Mouse (Mus musculus): Measurements from ENCODE around the gene Th. TPM values are rescaled to one million over a fixed set of nuclear protein-coding genes. Genes with fewer than 3 reads are reported as not detected.

Th gene
- total RNA-seq, 1 experiment = 0.80 TPM

DNA sequence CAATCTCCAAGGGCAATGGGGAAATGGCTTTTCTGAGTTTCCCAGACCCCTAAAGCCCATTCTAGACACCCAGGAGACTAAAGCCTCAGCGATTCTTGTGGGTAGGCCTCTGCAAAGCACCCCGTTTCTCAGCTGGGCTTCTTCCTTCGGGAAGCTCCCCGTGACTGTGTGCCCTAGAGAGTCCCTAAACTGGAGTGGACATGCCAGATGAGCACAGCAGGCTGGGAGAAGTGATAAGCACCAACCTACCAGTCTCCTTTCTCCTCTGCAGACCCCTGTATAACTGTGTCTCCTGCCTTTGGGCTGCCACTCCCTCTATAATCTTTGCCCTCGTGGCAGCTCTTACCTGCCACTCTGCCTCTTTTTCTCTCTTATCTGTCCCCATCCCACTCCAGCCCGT lies 37.6 kb downstream of the Th start:
- Histone ChIP-seq H3K27ac (ENCODE audit: insufficient read depth, low read depth, low read length, poor library complexity, severe bottlenecking) (no peak overlapping the region), H3K4me1 (ENCODE audit: control insufficient read depth in 2 of 2, insufficient read depth in 2 of 2, low read length in 2 of 2, poor library complexity in 1 of 2) (peaks cover 0 to 3% of the 10 kb centered on the region in 2 experiments; a peak in 1 of 4 replicates), H3K36me3 (ENCODE audit: control insufficient read depth, insufficient read depth, low read length, poor library complexity, severe bottlenecking) (no peaks in the 10 kb centered on the region), H3K9ac (ENCODE audit: insufficient read depth, low read depth, low read length, poor library complexity, severe bottlenecking) (no peak overlapping the region), H3K9me3 (ENCODE audit: control insufficient read depth, insufficient read depth, low read depth, low read length) (no peaks in the 10 kb centered on the region), H3K4me3 (ENCODE audit: insufficient read depth in 1 of 2, low read depth in 1 of 2, low read length in 2 of 2, poor library complexity in 1 of 2, severe bottlenecking in 1 of 2) (no peak overlapping the region)
- in situ Hi-C loops (cut with MboI; ENCODE audit: low sequenced_read_pairs in 2 of 2, unreplicated experiment in 2 of 2) = no loop called here
- DNase-seq (ENCODE audit: low read depth, low spot score) = no peak
- no peak for TF ChIP-seq ZNF384 (IDR thresholded peaks at IDR 0.05; ENCODE audit: low read depth, low read length)
- TF ChIP-seq CHD2 (IDR thresholded peaks at IDR 0.05; ENCODE audit: low read depth, low read length) = no peak
- TF ChIP-seq MAFK (IDR thresholded peaks at IDR 0.05; ENCODE audit: insufficient read depth, low read depth, low read length) = no peak
- TF ChIP-seq ZC3H11A (IDR thresholded peaks at IDR 0.05; ENCODE audit: borderline replicate concordance, low read depth, low read length) = no peak
- TF ChIP-seq HCFC1 (IDR thresholded peaks at IDR 0.05; ENCODE audit: borderline replicate concordance, insufficient read depth, low read length) = no peak

DNA sequence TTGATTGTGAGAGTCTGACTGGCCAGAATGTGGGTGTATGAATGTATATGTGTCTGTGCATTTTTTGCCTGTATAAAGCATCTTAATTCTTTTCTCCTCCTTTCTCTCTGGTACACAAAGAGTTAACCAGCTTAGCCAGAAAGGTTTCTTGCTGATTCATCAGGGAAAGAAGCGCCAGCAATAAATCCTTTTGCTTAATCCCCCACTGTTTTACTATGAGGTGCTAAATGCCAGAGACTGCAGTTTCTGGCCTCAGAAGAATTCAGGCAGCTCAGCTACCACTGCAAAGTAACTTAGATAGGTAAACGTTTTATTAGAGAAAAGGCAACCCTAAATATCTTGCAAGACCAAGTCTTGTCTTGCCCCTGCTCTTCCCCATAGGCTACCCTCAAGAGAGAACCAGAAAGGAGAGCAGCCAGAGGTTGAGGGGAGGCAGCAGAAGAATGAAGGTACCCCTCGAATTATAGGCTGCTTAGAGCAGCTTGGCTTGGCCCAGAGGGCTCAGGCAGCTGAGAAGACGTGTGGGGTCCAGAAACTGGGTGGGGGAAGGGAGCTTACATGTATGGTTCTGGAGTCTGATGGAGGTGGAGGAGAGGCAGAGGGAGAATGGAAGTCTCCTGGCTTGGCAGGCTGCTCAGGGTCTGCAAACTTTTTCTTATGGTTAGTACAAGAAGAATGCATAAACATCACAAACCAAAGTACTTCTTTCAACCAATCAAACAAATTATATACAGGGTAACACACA lies 61.3 kb downstream of the Th start:
- H3K27ac ChIP-seq (ENCODE audit: insufficient read depth, low read depth, low read length, poor library complexity, severe bottlenecking) = no peak overlapping the region
- in situ Hi-C loops (cut with MboI; ENCODE audit: low sequenced_read_pairs in 2 of 2, unreplicated experiment in 2 of 2) = no loop called here

DNA sequence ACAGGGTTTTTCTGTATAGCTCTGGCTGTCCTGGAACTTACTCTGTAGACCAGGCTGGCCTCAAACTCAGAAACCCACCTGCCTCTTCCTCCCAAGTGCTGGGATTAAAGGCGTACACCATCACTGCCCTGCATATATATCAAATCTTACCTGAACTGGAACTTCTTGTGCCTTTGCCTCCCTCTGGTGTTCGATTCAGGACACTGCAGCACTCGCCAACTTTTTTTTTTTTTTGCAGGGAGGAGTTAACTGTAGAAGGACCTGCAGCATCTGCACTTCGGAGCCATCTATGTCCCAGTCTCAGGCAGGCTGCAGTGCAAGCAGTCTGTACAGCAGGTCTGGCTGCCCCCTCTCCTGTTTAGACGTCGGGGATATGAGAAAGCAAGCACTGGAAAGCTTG lies 80.2 kb downstream of the Th start:
- Histone ChIP-seq H3K27ac (ENCODE audit: insufficient read depth, low read depth, low read length, poor library complexity, severe bottlenecking) (no peak overlapping the region), H3K4me1 (ENCODE audit: control insufficient read depth in 2 of 2, insufficient read depth in 2 of 2, low read length in 2 of 2, poor library complexity in 1 of 2) (no peaks in the 10 kb centered on the region), H3K9me3 (ENCODE audit: control insufficient read depth, insufficient read depth, low read depth, low read length) (no peaks in the 10 kb centered on the region), H3K4me3 (ENCODE audit: insufficient read depth in 1 of 2, low read depth in 1 of 2, low read length in 2 of 2, poor library complexity in 1 of 2, severe bottlenecking in 1 of 2) (no peak overlapping the region), H3K36me3 (ENCODE audit: control insufficient read depth, insufficient read depth, low read length, poor library complexity, severe bottlenecking) (no peaks in the 10 kb centered on the region), H3K9ac (ENCODE audit: insufficient read depth, low read depth, low read length, poor library complexity, severe bottlenecking) (no peak overlapping the region)
- DNase-seq (ENCODE audit: low read depth, low spot score) = peak; percentile 60
- in situ Hi-C loops (cut with MboI; ENCODE audit: low sequenced_read_pairs in 2 of 2, unreplicated experiment in 2 of 2) = no loop called here
- TF ChIP-seq ZC3H11A (IDR thresholded peaks at IDR 0.05; ENCODE audit: borderline replicate concordance, low read depth, low read length) = peak; percentile 68; the same call in 1 of the 2 replicates
- no peak for TF ChIP-seq MAFK (IDR thresholded peaks at IDR 0.05; ENCODE audit: insufficient read depth, low read depth, low read length)
- TF ChIP-seq HCFC1 (IDR thresholded peaks at IDR 0.05; ENCODE audit: borderline replicate concordance, insufficient read depth, low read length) = no peak
- TF ChIP-seq ZNF384 (IDR thresholded peaks at IDR 0.05; ENCODE audit: low read depth, low read length) = peak; percentile 98
- TF ChIP-seq CHD2 (IDR thresholded peaks at IDR 0.05; ENCODE audit: low read depth, low read length) = no peak

More for the DNA sequence above, 61.3 kb downstream of the Th start:
- Histone ChIP-seq H3K9me3 (ENCODE audit: control insufficient read depth, insufficient read depth, low read depth, low read length) (no peaks in the 10 kb centered on the region), H3K36me3 (ENCODE audit: control insufficient read depth, insufficient read depth, low read length, poor library complexity, severe bottlenecking) (no peaks in the 10 kb centered on the region), H3K9ac (ENCODE audit: insufficient read depth, low read depth, low read length, poor library complexity, severe bottlenecking) (no peak overlapping the region), H3K4me3 (ENCODE audit: insufficient read depth in 1 of 2, low read depth in 1 of 2, low read length in 2 of 2, poor library complexity in 1 of 2, severe bottlenecking in 1 of 2) (no peak overlapping the region), H3K4me1 (ENCODE audit: control insufficient read depth in 2 of 2, insufficient read depth in 2 of 2, low read length in 2 of 2, poor library complexity in 1 of 2) (no peaks in the 10 kb centered on the region)
- no peak for DNase-seq (ENCODE audit: low read depth, low spot score)
- TF ChIP-seq ZC3H11A (IDR thresholded peaks at IDR 0.05; ENCODE audit: borderline replicate concordance, low read depth, low read length) (no peak), ZNF384 (IDR thresholded peaks at IDR 0.05; ENCODE audit: low read depth, low read length) (no peak), MAFK (IDR thresholded peaks at IDR 0.05; ENCODE audit: insufficient read depth, low read depth, low read length) (0 out of 2 replicates have a peak, but pooled peaks have one; percentile 16), CHD2 (IDR thresholded peaks at IDR 0.05; ENCODE audit: low read depth, low read length) (no peak)

Other genes starting within 250 kb of the Th start
- gene Ins2, start 187.7 kb downstream of the Th start, total RNA-seq (2012; rRNA removed) = not detected in 2 replicates
- 5.4 and 7.5 TPM in 2 replicates for gene Ascl2, start 38.1 kb upstream of the Th start, total RNA-seq (2012; rRNA removed)
- gene Tspan32, start 73.9 kb upstream of the Th start, total RNA-seq (2012; rRNA removed) = 2.4 and 4.3 TPM in 2 replicates
- 403 and 951 TPM in 2 replicates for gene Cd81, start 121.6 kb upstream of the Th start, total RNA-seq (2012; rRNA removed)
- 51.0 and 64.3 TPM in 2 replicates for gene Tssc4, start 138.1 kb upstream of the Th start, total RNA-seq (2012; rRNA removed)
- gene Trpm5, start 163.5 kb upstream of the Th start, total RNA-seq (2012; rRNA removed) = 1.0 TPM in 2 replicates
- gene Kcnq1, start 175.2 kb upstream of the Th start, total RNA-seq (2012; rRNA removed) = 0.22 and 0.42 TPM in 2 replicates

Measured in ES-E14 (cell line).